Mouse (Mus musculus) heart, adult 2 months (tissue): ENCODE measurements around the gene Leng1.

Experiments used
- CTCF ChIP-seq: fragments of 200-600 bp; IDR thresholded peaks from 2 replicates; pipeline ENCODE4 v1.8.1; 2022; ENCODE audit warnings: antibody characterized with exemption, mild to moderate bottlenecking, moderate library complexity
- POLR2A ChIP-seq: fragments of 200-500 bp; IDR thresholded peaks from 2 replicates; pipeline ENCODE4 v1.6.1; 2011; ENCODE audit warnings: mild to moderate bottlenecking, low read depth, low read length, control low read depth; ENCODE audit not compliant: insufficient read depth

DNA sequence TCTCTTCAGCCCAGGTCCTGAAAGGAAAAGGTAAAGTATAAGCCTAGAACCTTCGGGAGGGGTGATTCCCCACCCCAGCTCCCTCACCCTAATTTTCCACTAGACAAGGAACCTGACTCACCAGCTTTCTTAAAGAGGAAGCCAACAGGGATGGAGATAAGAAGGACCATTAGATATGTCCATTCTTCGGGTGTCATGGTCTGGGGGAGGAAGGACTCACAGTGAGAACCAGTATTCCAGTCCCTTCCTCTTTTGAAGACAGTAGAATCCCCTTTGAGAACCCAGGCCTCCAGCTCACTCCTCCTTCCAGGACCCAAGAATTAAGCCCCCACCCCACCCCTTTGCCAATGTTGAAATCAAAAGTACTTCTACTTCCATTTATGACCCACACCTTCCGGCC, 26.3 kb upstream of the Leng1 start:
- TF ChIP-seq CTCF (no peak), POLR2A (no peak)
